Mouse (Mus musculus) brain, embryonic 14.5 days (tissue): Measurements from ENCODE around the gene Map3k4.

Source experiments
- CTCF ChIP-seq: fragments of 200-500 bp; IDR thresholded peaks from 2 replicates; pipeline ENCODE4 v1.5.1; 2012; ENCODE audit warnings: inconsistent platforms, mild to moderate bottlenecking, moderate library complexity, borderline replicate concordance; ENCODE audit not compliant: insufficient read depth, insufficient read length; ENCODE audit errors: extremely low read depth
- POLR2A ChIP-seq: fragments of 200-500 bp; IDR thresholded peaks from 2 replicates; pipeline ENCODE4 v1.6.1; 2012; ENCODE audit warnings: mild to moderate bottlenecking, inconsistent platforms, borderline replicate concordance; ENCODE audit not compliant: poor library complexity, insufficient read depth, insufficient read length, severe bottlenecking; ENCODE audit errors: extremely low read depth

- TF ChIP-seq POLR2A (no peak), CTCF (no peak)
Measured at GRCm38 (mm10) chr17:12299371-12299770, 19.2 kb downstream of the Map3k4 start.
